Mouse (Mus musculus) heart, embryonic 14.5 days (tissue): ENCODE measurements around the gene Clec2h. TPM values are rescaled to one million over a fixed set of nuclear protein-coding genes. Genes with fewer than 3 reads are reported as not detected.
A peak's percentile ranks its signal among the peaks of the same experiment; 100 is the strongest.
"Not testable (repeated sequence)": the region's sequence is repeated elsewhere in the genome, so short reads cannot be mapped to it uniquely, and the experiment has no call there.

Experiments
- ATAC-seq: fragments of 200-750 bp; cut with Nextera tagmentation; 2 replicates; pipeline ENCODE4 v1.8.0; 2017; ENCODE audit warnings: low read depth, moderate TSS enrichment; ENCODE audit not compliant: insufficient number of reproducible peaks, insufficient read depth, low FRiP score
- H3K27ac ChIP-seq, 2 experiments: fragments of 200-500 bp in 1 of 2; fragments of 300-500 bp in 1 of 2; sonication (generic) in 1 of 2; replicated peaks in 1 of 2; 2 replicates each; pipeline ENCODE4 v1.5.1; 2012 to 2014; ENCODE audit warnings: low read depth in 2 of 2, low read length in 2 of 2, control low read depth in 1 of 2, mild to moderate bottlenecking in 1 of 2, mixed read lengths in 1 of 2; ENCODE audit not compliant: control insufficient read depth in 1 of 2, insufficient read depth in 1 of 2
- H3K27me3 ChIP-seq: fragments of 300-500 bp; sonication (generic); 2 replicates; pipeline ENCODE4 v1.6.1; 2014; ENCODE audit warnings: mild to moderate bottlenecking, low read length, control low read depth; ENCODE audit not compliant: control insufficient read depth, insufficient read depth
- H3K36me3 ChIP-seq: fragments of 300-500 bp; sonication (generic); 2 replicates; pipeline ENCODE4 v1.6.1; 2014; ENCODE audit warnings: mild to moderate bottlenecking, control low read depth, low read length, mixed read lengths; ENCODE audit not compliant: control insufficient read depth, insufficient read depth
- H3K4me1 ChIP-seq, 2 experiments: fragments of 200-500 bp in 1 of 2; fragments of 300-500 bp in 1 of 2; sonication (generic) in 1 of 2; 2 replicates each; pipeline ENCODE4 v1.6.1; 2012 to 2014; ENCODE audit warnings: low read length in 2 of 2, control low read depth in 1 of 2, mixed read lengths in 1 of 2; ENCODE audit not compliant: control insufficient read depth in 2 of 2, insufficient read depth in 2 of 2
- H3K4me2 ChIP-seq: fragments of 300-500 bp; sonication (generic); 2 replicates; pipeline ENCODE4 v1.6.1; 2014; ENCODE audit warnings: mild to moderate bottlenecking, low read length
- H3K4me3 ChIP-seq, 2 experiments: fragments of 200-500 bp in 1 of 2; fragments of 300-500 bp in 1 of 2; sonication (generic) in 1 of 2; 2 replicates each; pipeline ENCODE4 v1.5.1; 2012 to 2014; ENCODE audit warnings: low read length in 2 of 2, mild to moderate bottlenecking in 2 of 2, control low read depth in 1 of 2, low read depth in 1 of 2, moderate library complexity in 1 of 2; ENCODE audit not compliant: control insufficient read depth in 1 of 2, insufficient read depth in 1 of 2
- H3K9ac ChIP-seq: fragments of 300-500 bp; sonication (generic); 2 replicates; pipeline ENCODE4 v1.6.1; 2014; ENCODE audit warnings: mild to moderate bottlenecking, low read length
- H3K9me3 ChIP-seq: fragments of 300-500 bp; sonication (generic); 2 replicates; pipeline ENCODE4 v1.6.1; 2016; ENCODE audit warnings: low read length, control low read depth; ENCODE audit not compliant: control insufficient read depth
- WGBS: fragments of 180-500 bp; shearing (Covaris S2); extraction: QIAGEN DNeasy Blood & Tissue Kit; methylation state at CpG from one replicate; pipeline ENCODE4 v1.1.7; 2014; 5-methylcytosine and 5-hydroxymethylcytosine counted together
- polyA plus RNA-seq: library from polyadenylated mRNA; unstranded; fragments of >200 nt; fragmentation: Nextera tagmentation; extraction: Ambion mirVana; gene quantifications from 2 replicates; pipeline ENCODE4 v1.2.1, GENCODE M21; 2014

Gene Clec2h
- polyA plus RNA-seq, result not detected in 2 replicates

GRCm38 (mm10) chr6:128662206-128662605 is at the start of gene Clec2h:
Gene Clec2h (plus strand): TSS chr6:128662385.
- H3K4me2 ChIP-seq, result no peak within 1 kb of the TSS
- no peak for ATAC-seq

GRCm38 (mm10) chr6:128622733-128623132 is 39.5 kb upstream of the Clec2h start:
- Histone ChIP-seq H3K9ac (no peak overlapping the region), H3K4me3 (no peak overlapping the region), H3K4me1 (no peaks in the 10 kb centered on the region), H3K36me3 (no peaks in the 10 kb centered on the region), H3K9me3 (no peaks in the 10 kb centered on the region), H3K4me2 (no peak overlapping the region), H3K27me3 (no peaks in the 10 kb centered on the region), H3K27ac (no peak overlapping the region)
- ATAC-seq, result no peak
- WGBS, result 61% methylated on average over 2 of the region's 2 CpGs

More at GRCm38 (mm10) chr6:128662206-128662605, at the start of gene Clec2h:
- Histone ChIP-seq H3K9ac (no peak within 1 kb of the TSS), H3K4me3 (no peak within 1 kb of the TSS), H3K27ac (no peak within 1 kb of the TSS), H3K9me3 (no peaks in the 10 kb centered on the region), H3K27me3 (no peaks in the 10 kb centered on the region), H3K4me1 (no peaks in the 10 kb centered on the region), H3K36me3 (no peaks in the 10 kb centered on the region)
- WGBS, result 14% methylated on average over 1 of the region's 1 CpGs

- not testable (repeated sequence) for H3K9me3 ChIP-seq, H3K36me3 ChIP-seq, H3K27ac ChIP-seq, H3K4me2 ChIP-seq, H3K4me1 ChIP-seq, H3K9ac ChIP-seq, H3K27me3 ChIP-seq, H3K4me3 ChIP-seq, ATAC-seq
- WGBS, result 95% methylated on average over 5 of the region's 5 CpGs
Observed at GRCm38 (mm10) chr6:128623433-128623832, 38.8 kb upstream of the Clec2h start, which contains the start of gene Klrb1a. Gene Klrb1a (minus strand): TSS chr6:128623533.

GRCm38 (mm10) chr6:128624425-128624824 is 37.8 kb upstream of the Clec2h start:
- no peak overlapping the region for H3K9ac ChIP-seq
- no peak overlapping the region for H3K4me3 ChIP-seq
- H3K4me1 ChIP-seq, result no peaks in the 10 kb centered on the region
- ATAC-seq, result no peak
- H3K27me3 ChIP-seq, result no peaks in the 10 kb centered on the region
- H3K27ac ChIP-seq, result no peak overlapping the region
- no peaks in the 10 kb centered on the region for H3K36me3 ChIP-seq
- no peaks in the 10 kb centered on the region for H3K9me3 ChIP-seq
- H3K4me2 ChIP-seq, result no peak overlapping the region
- 74% methylated on average over 4 of the region's 4 CpGs for WGBS

- H3K9me3 ChIP-seq, H3K27me3 ChIP-seq, H3K4me3 ChIP-seq, ATAC-seq, H3K27ac ChIP-seq, H3K4me1 ChIP-seq, H3K36me3 ChIP-seq, H3K4me2 ChIP-seq, H3K9ac ChIP-seq: not testable (repeated sequence)
- 82% methylated on average over 6 of the region's 6 CpGs for WGBS
Observed at GRCm38 (mm10) chr6:128625246-128625645, 36.9 kb upstream of the Clec2h start.

GRCm38 (mm10) chr6:128629771-128630739 is 32.1 kb upstream of the Clec2h start:
- H3K36me3 ChIP-seq, result not testable (repeated sequence)
- ATAC-seq, result 0 out of 2 replicates have a peak, but pooled peaks have one; percentile 17
- WGBS, result 49% methylated on average over 12 of the region's 13 CpGs

GRCm38 (mm10) chr6:128630912-128631905 is 31.0 kb upstream of the Clec2h start:
- H3K4me3 ChIP-seq, H3K4me2 ChIP-seq, H3K27me3 ChIP-seq, H3K4me1 ChIP-seq, H3K9me3 ChIP-seq, H3K9ac ChIP-seq, H3K27ac ChIP-seq, ATAC-seq, H3K36me3 ChIP-seq: not testable (repeated sequence)
- 61% methylated on average over 15 of the region's 15 CpGs for WGBS

More at GRCm38 (mm10) chr6:128629771-128630739, 32.1 kb upstream of the Clec2h start:
- H3K9ac ChIP-seq, H3K27ac ChIP-seq, H3K4me1 ChIP-seq, H3K4me3 ChIP-seq, H3K4me2 ChIP-seq, H3K27me3 ChIP-seq, H3K9me3 ChIP-seq: not testable (repeated sequence)
